Mouse (Mus musculus) ES-Bruce4 (cell line): ENCODE results near the gene Papolg.

Experiments
- CTCF ChIP-seq: IDR thresholded peaks from one replicate; pipeline ENCODE4 v1.8.1; 2011; ENCODE audit warnings: low read depth, low read length
- EP300 ChIP-seq: IDR thresholded peaks from 2 replicates; pipeline ENCODE4 v1.6.1; 2011; ENCODE audit warnings: low read depth, low read length; ENCODE audit not compliant: insufficient read depth
- POLR2A ChIP-seq: IDR thresholded peaks from one replicate; pipeline ENCODE4 v1.8.1; 2011; ENCODE audit warnings: low read length; ENCODE audit not compliant: insufficient read depth

GRCm38 (mm10) chr11:23864326-23864725 lies 30.7 kb downstream of the Papolg start:
- no peak for TF ChIP-seq CTCF
- TF ChIP-seq POLR2A, result no peak
- no peak for TF ChIP-seq EP300
